Mouse (Mus musculus) 416B (cell line): ENCODE measurements around the gene Gm21992.
A peak's percentile ranks its signal among the peaks of the same experiment; 100 is the strongest.

Source experiments
- DNase-seq: peaks from one replicate; pipeline ENCODE4 v3.0.0; 2011; ENCODE audit warnings: low read depth

Gm21992 gene

DNA sequence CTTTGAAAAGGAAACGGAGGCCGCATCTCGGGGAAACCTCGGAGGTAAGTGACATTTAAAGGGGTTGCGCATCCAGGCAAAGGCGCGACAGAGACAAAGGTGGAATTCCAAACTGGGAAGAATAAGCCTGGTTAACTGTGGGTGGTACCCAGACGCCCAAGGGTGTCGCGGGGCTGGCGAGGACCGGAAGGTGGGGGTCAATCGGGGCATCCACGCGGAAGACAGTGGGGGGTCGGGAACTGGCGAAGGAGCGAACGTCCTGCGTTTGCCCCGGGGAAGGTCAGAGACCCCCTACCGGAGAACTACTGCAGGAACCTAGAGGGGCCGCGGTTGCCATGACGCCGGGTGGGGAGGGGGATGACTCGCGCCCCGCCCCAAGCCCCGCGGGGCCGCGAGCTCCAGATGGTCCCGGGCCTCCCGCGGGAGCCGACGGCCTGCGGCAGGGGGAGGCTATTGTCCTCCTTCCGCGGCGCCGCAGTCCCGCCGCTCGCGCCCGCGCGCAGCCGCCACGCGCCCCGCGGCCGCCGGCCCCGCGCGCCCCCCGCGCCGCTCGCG, 99.7 kb downstream of the Gm21992 start:
- no peak for DNase-seq

DNA sequence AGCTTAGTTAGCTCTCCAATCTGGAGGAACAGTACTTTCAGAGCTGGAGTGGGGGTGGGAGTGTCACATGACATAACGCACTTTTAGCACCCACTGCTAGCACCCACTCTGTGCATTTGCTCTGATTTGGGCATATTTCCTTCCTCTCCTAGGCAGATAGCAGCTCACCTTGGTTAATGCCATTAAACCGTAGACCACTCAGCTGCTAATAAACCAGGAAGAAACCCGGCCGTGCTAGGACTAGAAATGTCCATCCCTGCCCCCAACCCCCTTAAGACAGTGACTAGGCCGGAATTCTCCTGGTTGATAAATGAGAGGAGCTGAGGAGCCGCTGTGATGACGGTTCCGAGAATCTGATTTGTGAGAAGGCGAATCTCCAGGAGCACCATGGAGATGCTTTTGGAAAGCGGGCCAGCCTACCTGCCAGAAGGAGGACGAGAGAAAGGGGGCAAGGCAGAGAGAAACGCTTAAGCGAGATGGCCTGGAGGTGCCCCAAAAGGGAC, 100.3 kb downstream of the Gm21992 start, which contains the start of gene Sptbn2:
TSS of gene Sptbn2 (plus strand) at position 70 of the 503 bp plus-strand sequence.
- DNase-seq: no peak

DNA sequence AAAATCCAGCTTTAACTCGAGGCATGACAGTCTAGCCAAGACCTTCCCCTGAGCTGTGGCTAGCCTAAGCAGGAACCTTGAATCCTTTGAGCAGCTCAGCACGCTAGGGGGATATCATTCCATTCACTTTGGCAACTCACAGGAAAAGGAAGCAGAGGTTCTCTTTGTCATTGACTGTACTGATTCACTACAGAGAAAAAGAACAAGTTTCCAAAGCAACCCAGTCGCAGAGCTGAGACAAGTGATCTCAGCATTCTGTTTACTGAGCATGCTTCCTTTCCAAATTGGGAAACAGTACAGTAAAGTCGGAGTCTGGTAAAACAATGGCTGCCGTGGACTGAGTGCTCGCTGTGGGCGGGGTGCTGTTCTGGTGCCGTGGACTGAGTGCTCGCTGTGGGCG, 102.6 kb downstream of the Gm21992 start:
- no peak for DNase-seq

DNA sequence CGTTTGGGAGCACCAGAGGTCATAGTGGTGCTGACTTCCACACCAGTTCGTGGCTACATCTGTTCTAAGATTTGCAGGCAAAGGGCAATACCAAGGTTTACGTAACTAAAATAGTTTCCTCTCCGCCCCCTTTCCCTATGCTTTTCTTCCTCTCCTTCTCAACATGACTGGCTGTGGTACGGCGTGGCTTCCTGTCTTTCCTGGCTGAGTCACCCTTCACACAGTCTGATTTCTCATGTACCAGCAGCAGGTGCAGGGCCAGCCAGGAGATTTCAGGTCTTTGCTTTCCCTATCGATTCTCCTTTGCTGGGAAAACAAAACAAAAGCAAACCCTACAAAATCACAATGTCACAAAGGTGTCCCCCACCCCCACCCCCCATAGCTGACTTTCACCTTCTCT, 110.2 kb downstream of the Gm21992 start:
- peak; percentile 81 for DNase-seq

DNA sequence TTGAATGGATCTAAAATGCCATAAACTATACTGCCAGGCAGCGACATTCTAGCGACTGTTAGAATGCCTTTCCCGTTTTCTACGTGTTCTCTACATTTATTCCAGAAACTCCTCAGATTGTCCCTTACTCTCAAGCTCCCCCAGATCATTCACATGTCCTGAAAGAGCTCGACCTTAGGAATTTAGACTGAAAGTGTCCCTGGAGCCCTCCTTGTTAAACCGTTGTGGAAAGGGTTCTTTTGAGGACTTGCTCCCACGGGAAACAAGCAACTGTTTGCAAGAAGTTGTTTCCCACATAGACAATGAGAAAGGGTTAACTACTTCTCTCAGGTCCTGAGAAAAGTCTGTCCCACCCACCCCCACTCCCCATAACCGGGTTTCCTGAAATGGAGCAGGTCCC, 110.8 kb downstream of the Gm21992 start:
- no peak for DNase-seq

DNA sequence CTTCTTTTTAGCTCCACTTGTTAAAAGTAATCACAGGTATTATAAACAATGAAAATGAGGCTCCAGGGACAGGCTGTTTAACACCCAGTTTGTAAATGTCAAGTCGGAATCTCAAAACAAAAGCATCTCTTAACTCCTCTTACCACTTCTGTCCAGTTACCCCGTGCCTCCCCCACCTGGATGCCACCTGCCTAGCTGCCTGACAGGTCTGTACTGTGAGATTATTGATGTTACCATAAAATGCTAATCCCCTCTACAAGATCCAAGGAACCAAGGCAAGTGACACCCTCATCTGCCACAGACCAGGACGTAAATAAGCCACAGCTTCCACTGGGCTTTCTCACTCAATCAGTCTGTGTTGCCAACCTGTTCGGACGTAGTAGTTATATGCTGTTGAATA, 111.6 kb downstream of the Gm21992 start:
- DNase-seq: no peak

DNA sequence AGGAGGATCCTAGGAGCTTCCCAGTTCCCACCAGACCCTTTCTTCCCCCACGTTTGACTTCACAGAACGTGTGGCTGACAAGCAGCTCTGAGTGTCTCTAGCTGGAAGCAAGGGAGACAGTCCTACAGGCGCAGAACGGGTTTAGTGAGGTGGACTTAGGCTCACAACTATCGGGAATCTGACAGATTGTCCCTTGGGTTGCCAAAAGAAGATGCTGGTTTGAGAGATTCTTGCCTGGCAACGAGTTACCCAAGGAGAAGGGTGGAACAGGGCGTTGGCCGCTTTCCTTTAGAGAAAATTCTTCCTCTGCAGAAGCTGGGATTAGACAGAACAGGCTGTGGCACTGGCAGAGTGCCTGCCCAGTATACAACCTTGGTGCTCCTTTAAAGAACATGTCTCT, 112.6 kb downstream of the Gm21992 start:
- no peak for DNase-seq

DNA sequence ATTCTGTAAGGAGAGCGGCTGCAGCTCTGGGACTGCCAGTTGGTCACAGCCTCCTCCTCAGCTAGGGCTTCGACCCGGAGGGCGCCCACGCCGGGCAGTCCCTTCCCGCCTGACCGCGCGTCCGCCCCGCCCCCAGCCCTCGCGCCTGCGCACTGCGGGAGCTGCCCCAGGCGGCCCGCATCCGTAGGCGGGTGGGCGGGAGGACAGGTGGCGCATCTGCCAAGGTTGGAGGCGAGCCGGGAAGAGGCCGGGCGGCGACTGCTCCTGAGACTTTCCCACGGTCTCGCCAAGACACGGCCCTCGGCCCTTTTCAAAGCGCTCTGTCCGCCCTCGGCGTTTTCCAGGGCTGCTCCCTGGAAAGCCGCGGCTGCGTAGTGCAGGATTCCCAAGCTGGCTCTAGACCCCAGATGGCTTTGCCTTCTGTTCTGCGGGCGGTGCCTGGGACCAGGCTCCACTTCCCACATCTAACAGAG, 113.2 kb downstream of the Gm21992 start, which contains the start of gene Gm960:
TSS of gene Gm960 (minus strand) at position 464 of the 473 bp plus-strand sequence.
- no peak for DNase-seq

DNA sequence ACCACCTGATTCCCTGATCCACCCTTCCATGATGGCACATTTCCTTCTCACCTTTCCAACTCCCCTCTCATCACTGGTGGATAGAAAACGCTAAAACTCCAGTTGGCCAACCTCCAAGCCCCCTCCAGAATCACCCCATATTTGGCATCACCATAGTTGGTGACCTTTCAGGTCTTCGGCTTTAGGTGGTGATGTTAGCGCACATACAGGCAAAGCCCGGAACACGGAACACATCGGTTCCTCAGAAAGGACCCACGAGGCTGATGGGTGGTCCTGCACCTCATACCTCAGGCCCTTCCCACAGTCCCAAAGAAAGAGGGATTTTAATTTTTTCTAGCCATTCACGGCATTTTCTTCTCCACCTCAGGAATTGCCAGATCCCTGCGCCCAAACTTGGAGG, 113.7 kb downstream of the Gm21992 start:
- no peak for DNase-seq

DNA sequence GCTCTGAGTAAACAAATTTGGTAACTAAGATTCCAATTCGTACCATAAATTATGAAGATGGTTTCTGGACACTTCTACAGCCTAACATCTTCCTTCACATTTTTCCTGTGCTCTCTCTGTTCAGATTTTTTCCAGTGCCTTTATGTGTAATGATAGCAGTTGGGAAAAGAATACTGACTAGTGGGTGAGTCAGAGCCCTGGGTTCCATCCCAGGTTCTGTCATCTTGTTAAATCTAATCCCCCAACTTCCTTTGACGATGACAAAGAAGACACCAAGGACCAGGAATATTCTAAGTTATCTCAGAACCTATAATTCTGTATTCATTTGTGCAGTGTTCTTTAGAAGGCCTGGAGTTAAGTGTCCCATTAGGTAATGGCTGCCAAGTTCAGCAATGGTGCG, 114.3 kb downstream of the Gm21992 start:
- no peak for DNase-seq

DNA sequence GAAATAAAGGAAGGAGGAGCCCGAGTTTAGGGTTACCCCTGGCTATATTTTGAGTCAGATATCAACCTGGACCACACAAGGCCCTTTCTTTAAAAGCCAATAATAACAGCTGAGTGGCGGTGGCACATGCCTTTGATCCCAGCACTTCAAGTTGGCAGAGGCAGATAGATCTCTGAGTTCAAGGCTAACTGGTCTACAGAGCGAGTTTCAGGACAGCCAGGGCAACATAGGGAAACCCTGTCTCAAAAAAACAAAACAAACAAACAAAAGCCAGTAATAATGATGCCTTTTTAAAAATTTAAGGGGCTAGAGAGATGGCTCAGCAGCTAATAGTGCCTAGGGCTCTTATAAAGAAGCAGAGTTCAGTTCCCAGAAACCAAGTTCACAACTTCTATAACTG, 117.1 kb downstream of the Gm21992 start:
- DNase-seq: no peak
